Mouse (Mus musculus): Measurements from ENCODE around the gene Gpsm2.

Gene Gpsm2

GRCm38 (mm10) chr3:108722036-108722872 lies at the start of gene Gpsm2:
Gene Gpsm2 (minus strand): TSS chr3:108722309.
- peak; percentile 99 for DNase-seq (ENCODE audit: low spot score)

DNA sequence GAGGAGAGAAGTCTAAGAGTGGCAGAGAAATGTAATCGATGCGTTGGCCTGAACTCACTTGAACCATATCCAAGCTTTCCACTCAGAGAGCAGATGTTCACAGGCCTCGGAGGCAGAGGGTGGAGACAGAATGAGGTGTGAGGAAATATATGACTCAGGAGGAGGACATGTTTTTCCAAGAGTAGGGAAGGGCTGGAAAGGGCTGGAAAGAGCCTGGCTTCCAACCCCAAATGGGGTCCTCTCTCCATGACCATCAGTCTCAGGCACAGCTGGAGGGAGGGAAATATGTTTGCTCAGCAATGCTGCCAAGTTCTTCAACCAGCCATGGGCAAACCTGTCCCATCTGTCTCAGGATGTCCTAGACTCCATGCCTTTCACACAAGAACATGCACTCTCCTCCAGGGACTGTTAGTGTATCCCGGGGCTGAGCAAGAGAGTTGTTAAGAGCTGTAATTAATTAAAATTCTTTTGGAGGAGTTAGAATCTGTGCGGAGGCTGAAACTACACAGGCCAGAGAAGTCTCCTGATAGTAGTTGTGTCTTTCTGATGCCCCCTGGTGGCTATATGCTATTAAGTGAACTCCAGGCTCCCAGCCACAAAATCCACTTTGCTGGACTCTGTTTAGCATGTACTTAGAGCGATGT lies 48.7 kb upstream of the Gpsm2 start:
- peak; percentile 59 for DNase-seq (ENCODE audit: low spot score)

DNA sequence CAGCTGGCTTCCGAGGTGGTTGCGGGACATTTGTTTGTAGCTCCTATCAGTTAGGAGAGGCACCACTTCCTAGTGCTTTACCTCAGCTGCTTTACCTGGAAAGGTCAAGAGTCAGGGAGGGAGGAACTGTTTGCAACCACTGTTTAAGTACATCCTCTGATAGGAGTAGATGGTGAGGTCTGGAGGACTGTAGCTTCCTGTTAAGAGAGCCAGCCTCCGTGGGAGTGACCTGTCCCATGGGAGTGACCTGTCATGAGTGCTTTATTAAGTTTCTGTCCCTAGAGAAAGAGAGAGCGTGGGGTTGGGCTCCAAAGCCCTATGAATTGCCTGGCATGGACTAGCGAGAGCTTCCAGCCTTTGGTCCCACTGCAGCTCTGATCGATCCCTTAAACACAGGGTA lies 47.4 kb upstream of the Gpsm2 start:
- no peak for DNase-seq (ENCODE audit: low spot score)

DNA sequence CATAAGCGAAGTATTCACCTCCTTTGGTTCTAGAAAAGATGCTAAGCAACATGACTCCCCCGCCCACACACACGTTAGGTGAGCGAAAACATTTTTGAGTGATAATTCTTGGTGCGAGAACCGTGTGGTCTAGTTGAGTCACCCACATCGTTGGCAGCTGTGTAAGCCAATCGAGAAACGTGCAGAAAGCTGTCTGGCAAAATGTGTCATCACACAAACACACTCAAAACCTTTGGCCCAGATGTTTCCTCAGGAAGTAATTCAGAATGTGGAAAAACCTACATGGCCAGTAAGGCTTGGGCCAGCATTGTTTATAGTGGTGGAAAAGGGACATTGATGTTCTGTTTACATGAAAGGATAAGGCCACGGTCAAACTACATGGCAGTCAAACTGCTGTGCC lies 45.3 kb upstream of the Gpsm2 start:
- no peak for DNase-seq (ENCODE audit: low spot score)

GRCm38 (mm10) chr3:108766943-108767342 lies 44.8 kb upstream of the Gpsm2 start:
- DNase-seq (ENCODE audit: low spot score): no peak

DNA sequence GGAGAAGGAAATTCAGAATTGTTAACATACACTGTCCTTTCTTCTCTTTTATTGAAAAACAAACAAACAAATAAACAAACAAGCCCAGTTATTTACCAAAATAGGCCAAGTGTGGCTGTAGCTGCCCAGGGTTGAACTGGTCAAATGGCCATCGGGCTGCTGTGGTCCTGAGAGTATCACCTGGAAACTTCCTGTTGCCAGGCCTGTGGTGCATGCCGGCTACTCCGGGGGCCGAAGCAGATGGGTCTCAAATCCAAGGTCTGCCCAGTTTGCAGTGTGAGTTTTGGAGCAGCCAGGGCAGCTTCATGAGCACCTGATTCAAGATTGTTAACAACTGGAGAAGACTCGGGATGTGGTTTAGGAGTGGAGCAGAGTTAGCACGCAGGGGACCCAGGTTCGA lies 43.4 kb upstream of the Gpsm2 start:
- DNase-seq (ENCODE audit: low spot score): no peak

GRCm38 (mm10) chr3:108764976-108765375 lies 42.9 kb upstream of the Gpsm2 start:
- peak; percentile 48 for DNase-seq (ENCODE audit: low spot score)

DNA sequence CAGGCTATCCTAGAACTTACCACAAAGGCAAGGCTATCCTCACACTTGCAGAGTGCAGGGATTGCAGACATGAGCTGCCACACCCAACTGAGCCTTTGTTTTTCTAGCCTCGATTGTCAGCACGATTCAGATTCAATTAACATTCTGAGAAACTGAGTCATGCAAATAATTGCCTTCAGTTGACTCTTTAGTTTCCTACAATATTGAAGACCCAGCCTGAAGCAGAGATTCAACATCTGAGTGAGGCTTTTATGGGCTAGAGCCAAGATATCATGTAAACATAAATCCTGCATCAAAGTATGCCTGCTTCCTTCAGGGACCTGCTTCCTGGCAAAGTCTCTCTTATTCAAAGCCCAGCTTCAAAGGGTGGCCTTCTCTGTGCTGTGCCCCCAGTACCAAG lies 41.6 kb upstream of the Gpsm2 start:
- DNase-seq (ENCODE audit: low spot score): no peak

DNA sequence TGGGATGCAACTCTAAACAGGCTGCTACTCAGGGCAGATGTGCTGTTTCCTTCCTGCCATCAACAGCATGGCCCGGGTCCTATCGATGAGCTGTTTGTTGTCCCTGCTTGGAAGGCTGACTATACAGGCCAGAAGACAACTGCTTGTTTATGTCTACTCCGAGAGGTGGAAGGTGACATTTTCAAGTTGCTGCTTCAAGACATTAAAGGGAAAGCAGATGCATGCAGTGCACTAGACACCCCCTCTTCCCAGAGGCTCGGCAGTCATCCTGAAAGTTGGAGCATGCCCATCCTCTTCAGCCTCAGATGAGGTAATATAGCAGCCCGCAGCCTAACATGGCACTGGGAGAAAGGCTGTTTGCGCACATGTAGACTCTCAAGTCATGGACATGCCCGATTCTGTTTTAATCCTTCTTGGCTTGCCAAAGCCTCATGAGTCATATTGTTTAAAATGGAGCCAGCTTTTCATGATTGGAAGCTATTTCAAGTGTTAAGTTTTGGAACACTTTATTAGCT lies 40.5 kb upstream of the Gpsm2 start:
- no peak for DNase-seq (ENCODE audit: low spot score)

GRCm38 (mm10) chr3:108759566-108760420 lies 37.7 kb upstream of the Gpsm2 start:
- DNase-seq (ENCODE audit: low spot score): no peak

DNA sequence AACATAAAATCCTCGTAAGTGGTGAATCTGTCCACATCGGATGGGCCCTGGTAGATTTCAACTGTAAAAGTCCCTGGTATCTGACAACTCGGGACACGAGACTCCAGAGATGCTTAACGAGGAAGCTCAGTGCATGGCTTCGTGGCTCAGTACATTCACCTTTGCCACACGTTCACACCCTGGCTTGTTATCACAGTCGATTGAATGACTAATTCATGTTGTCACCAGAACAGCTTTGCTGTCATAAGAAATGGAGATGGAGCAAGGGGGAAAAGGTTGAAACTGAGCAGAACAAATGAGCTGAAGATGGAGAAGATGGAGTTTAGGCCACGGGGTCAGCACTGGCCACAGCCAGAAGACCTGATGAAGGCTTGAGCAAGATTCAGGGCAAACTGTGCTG lies 35.5 kb upstream of the Gpsm2 start:
- no peak for DNase-seq (ENCODE audit: low spot score)

DNA sequence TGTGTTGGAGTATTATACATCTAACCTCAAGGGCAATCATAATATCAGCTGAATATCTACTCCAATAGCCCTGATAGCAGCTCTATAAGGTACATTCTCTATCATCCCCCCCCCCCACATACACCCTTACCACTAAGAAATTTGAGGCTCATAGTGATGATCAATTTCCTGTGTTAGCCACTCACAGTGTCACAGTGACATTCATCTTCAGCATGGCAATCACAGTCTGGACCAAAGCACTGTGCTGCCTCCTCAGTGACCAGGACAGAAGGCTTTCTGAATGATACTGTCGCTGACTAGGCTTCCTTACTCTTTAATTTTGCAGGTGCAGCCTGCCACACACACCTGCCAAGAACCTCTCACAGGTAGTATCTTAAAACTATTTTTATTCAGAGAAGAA lies 34.0 kb upstream of the Gpsm2 start:
- DNase-seq (ENCODE audit: low spot score): no peak

DNA sequence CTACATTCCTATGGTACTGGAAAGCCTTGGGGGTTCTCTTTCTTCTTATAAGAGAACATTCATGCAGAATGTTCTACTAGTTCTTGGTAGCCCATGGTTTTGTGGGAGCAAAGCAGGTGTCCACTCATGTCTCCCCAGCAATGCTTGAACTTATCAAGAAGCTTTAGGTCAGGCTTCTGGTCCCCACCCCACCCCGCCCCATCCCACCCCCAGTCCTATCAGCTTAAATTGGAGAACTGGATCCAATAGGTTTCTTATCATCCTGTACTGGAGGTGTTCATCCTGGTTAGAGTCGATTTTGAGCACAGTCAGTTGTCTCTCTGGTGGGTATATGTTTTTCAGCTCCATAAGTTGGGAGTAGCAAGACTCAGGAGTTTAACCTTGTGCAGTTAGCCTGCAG lies 33.4 kb upstream of the Gpsm2 start:
- no peak for DNase-seq (ENCODE audit: low spot score)

DNA sequence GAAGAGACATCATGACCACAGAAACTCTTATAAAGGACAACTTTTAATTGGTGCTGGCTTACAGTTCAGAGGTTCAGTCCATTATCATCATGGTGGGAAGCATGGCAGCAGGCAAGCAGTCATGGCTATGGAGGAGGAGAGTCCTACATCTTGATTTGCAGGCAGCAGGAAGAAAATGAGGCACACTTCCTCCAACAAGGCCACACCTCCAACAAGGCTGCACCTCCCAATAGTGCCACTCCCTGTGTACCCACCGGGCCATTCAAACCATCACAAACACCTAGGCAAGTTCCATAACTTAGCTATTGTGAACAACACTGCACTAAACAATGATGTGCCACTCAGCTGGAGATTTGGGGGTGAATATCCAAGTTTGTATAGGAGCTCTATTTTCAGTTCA lies 32.4 kb upstream of the Gpsm2 start:
- DNase-seq (ENCODE audit: low spot score): no peak

GRCm38 (mm10) chr3:108751691-108752090 lies 29.6 kb upstream of the Gpsm2 start:
- no peak for DNase-seq (ENCODE audit: low spot score)

GRCm38 (mm10) chr3:108751061-108751460 lies 29.0 kb upstream of the Gpsm2 start:
- no peak for DNase-seq (ENCODE audit: low spot score)

GRCm38 (mm10) chr3:108744060-108744459 lies 22.0 kb upstream of the Gpsm2 start:
- DNase-seq (ENCODE audit: low spot score): no peak

DNA sequence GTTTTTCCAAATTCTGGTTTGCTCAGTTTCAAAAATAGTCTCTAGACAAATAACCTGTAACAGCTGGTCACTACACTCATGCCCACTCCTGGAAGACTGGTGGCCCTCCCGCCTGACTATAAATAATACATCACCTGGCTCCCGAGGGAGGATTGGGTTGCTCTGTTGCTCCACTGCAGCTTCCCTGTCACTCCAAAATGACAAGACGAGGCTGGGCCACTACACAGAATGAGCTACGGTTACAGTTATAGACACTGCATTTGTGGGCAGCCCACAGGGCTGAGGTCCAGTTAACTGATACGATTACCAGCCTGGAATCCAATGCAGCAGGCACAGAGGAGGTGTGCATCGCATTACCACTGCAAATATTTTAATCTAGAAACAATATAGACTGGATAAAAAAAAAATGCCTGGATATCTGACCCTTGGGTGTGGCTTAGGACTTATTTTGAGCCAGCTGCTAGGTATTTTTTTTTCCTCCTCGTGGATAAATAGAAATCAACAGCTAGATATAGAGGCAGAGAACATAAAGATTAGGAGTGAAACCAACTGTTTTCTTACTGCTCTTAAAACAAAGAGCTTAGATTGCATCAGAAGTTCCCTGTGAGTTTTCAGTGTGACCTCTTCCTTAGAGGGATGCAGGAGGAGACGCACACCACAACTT lies 17.1 kb upstream of the Gpsm2 start, which contains the start of gene Aknad1:
Aknad1 (plus strand) TSS at position 614 of the 664 bp plus-strand sequence.
- DNase-seq (ENCODE audit: low spot score): no peak

- DNase-seq (ENCODE audit: low spot score): no peak
Observed at GRCm38 (mm10) chr3:108737761-108738160, 15.7 kb upstream of the Gpsm2 start.

DNA sequence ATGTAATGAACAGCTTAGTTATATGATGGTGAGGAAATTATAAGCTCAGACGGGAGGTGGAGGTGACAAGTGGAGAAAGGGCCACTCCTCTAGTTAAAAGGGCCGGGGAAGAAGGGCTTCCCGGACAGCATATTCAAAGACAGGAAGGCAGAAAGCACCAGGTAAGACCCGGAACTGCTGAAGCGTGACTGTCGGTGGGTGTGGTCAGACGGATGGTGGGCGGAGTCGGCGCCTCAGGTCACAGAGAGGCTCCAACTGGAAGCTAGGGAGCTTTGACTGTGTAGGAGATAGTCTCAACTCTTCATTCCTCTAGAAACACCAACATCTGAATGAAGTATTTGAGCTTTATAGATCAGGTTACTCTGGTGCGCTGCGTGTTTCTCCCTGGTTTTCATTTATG lies 8.2 kb upstream of the Gpsm2 start:
- peak; percentile 48 for DNase-seq (ENCODE audit: low spot score)

- no peak for DNase-seq (ENCODE audit: low spot score)
Observed at GRCm38 (mm10) chr3:108727776-108728175, 5.7 kb upstream of the Gpsm2 start.

GRCm38 (mm10) chr3:108727344-108727743 lies 5.2 kb upstream of the Gpsm2 start:
- no peak for DNase-seq (ENCODE audit: low spot score)
